Mouse (Mus musculus): ENCODE data around the gene Dnajb2.
A peak's percentile ranks its signal among the peaks of the same experiment; 100 is the strongest.
"Not testable (repeated sequence)": the region's sequence is repeated elsewhere in the genome, so short reads cannot be mapped to it uniquely, and the experiment has no call there.

Dnajb2 gene

DNA sequence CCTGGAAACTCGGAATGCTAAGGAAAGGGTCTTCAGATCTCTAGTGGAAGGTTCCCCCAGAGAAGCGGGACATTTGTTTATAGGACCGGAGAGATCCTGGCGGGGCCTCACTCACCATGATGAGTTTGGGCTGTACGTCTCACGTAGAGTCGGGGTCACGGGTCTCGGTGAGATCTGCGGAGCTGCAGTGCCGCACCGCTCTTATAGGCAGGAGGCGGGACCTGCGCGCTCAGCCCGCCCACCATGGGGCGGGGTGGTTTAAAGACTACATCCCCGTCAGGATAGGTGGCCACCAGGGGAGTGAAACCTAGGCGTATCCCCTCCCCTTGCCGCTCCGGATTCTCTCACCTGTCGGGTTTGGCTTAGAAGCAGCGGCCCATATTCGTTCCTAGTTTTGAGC, 17.1 kb upstream of the Dnajb2 start:
- DNase-seq, result peak; percentile 96 to 97

DNA sequence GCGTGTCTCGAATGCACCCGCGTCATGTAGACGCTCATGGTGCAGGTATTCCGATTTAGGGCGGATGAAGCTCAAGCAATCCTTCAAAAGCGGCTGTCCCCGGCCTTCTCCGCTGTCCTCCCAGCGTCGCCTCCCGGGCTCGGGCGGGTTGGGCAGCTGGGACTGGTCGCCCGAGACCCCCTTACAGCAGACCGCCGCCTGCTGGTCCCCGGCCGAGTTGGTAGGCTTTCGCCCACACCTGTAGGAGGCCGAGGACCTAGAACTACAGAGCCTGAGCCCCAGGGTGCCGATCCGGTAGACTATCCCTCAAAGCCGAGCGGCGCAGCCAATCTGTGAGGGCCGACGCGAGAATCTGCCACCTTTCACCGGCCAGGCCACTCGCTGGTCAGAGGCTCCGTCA, 16.7 kb upstream of the Dnajb2 start, which contains the start of gene Tuba4a:
Tuba4a (minus strand) TSS at position 335 of the 400 bp plus-strand sequence.
- peak in 1 of 2 experiments; percentile 60 for DNase-seq

DNA sequence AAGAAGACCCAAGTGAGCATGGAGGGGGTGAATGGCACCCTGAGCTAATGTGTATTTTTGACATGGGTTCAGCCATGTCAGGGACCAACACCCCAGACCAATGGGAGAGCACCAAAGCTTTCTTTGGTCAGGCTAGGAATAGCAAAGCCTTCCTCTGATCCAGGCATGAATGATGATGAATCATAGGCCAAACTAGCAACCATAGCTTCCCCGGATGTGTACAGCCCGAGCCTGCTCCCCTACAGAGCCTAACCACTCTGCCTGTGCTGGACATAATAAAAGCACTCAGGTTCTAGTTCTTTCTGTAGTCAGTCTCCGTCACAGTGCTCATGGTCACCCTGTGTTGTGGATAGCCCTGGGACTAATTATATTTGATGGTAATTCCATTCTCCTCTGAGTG, 14.7 kb upstream of the Dnajb2 start:
- no peak for DNase-seq

DNA sequence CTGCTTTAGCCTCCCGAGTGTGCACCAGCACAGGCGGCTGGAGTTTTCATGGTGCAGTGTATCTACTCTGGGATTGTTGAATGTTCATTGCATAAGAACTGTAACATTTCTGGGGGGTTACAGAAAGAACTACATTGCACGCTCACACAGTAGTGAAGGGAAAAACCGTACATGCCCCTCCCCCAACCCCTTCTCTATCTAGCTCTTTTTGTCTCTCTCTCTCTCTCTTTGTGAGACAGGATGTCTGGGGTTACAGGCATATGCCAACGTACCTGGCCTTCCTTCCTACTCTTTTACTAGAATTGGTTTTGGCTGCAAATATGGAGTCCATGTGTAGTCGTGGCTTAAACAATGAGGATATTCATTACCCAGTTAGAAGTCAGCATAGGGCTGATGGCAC, 13.3 kb upstream of the Dnajb2 start:
- no peak for DNase-seq

DNA sequence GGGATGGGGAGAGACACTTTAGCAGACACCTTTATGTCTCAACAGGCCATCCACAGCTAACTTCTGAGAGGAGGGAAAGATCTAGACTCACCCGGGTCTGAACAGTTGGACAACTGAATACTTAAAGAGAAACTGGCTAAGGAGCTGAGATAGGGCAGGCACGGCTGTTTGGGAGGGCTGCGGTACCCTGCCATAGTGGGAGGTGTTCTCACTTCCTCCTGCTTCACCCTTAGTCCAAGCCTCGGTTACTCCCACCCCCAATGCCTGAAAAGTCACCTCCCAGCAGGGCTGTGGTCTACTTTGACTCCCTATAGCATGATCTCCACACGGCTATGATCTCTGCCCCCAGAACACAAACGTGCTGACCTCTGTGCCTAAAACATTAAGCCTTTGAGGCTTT, 12.7 kb upstream of the Dnajb2 start:
- no peak for DNase-seq

DNA sequence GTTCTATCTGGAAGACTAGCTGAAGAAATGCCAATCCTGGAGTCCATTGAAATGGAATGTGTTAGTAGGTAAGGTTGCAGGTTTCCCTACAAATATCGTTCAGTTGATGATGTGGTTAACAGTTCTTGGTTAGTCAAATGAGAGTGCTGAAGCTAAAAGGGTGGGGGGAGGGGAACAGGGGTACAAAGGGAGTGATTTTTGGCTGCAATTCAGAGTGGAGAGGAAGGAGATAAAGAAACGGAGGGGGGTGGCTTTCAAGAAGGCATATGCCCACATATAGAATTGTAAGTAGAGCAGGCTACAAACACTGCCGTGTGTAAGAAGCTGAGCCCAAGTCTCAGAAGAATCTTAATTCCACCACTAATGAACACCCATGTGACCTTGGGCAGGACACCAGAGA, 10.7 kb upstream of the Dnajb2 start:
- DNase-seq, result no peak

DNA sequence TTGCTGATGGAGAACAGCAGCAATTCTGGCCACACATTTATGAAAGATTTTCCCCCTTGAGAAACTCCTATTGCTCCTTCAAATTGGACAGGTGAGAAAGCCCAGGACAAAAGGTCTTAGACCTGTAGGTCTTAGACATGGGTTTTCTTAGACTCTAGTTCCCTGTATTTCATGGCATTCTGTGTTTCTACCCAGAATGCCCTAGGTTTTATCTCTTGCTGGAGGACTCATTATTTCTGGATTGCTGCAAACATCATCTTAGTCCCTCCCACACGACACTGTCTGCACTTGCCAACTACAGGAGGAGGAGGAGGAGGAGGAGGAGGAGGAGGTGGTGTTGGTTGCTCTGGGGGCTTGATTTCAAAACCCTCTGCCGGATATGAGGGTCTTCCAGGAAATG, 10.1 kb upstream of the Dnajb2 start:
- no peak for DNase-seq

DNA sequence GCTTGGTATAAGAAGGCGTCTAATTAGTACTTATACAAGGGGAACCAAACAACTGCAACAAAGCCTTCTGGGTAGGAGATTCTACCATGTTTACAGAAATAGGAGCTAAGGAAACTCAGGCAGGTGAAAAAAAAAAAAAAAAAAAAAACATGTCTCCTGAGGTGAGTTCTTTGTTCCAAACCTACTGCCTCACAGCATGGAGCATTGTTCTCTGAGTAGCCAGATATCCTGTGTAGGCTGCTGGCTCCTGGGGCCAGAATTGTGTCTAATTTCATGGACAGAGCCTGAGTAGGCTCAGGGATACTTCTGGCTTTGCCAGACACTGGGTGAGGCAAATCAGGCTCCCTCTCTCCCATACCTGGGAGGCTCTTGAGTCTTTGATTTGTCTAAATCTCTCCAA, 8.6 kb upstream of the Dnajb2 start:
- no peak for DNase-seq

DNA sequence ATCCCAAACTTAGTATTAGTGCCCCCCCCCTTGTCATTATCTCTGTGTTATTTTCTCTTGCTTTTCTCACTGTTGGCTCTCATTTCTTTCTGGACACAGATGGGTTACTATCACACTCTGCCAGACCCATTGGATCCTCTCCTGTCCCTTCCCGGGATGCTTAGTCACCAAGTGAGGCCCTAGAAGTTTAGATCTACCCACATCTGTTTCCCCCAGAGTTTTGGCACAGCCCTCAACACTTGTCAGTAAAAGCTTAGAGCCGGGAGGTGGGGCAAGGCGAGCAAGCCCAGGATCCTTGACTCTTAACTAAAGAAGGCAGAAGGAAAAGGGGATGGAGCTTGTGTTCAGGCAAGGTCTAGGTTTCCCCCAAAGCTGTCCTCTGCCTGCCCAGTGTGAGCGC, 7.0 kb upstream of the Dnajb2 start:
- DNase-seq, result no peak

DNA sequence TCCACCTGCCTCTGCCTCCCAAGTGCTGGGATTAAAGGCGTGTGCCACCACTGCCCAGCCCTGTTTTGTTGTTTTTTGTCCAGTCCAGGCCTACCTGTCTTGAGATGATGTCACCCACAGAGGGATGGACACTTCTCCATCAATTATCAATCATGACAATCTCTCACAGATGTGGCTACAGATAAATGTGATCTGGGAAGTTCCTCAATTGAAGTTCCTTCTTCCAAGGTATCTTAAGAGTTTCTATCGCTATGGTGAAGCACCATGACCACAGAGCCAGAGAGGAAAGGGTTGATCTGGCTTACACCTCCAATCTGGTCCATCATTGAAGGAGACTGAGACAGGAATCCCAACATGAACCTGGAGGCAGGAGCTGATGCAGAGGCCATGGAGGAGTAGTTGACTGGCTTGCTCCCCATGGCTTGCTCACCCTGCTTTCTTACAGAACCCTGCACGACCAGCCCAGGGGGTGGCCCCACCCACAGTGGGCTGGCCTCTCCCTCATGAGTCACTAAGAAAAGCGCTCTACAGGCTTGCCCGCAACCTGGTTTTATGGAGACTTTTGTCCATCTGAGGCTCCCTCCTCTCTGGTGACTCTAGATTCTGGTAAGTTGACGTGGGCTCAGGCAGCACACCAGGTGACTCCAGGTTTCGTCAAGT, 5.7 kb upstream of the Dnajb2 start:
- no peak for DNase-seq

DNA sequence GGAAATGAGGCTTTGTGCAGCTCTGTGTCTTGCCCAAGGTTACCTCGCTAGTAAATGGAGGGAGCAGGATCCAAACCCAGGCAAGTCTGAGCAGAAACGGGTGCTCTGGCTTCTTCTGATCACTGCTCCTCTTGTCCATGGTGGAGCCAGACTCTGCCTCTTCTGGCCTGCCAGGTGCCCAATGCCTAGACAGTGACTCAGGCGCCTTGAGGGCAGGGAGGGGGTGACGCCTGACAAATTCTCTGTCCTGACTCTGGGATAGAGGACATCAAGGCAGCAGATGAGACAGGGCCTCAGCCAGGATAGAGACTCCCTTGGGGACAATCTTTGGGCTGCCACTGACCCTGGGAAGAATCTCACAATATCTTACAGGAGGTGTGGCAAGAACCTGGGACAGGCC, 5.0 kb upstream of the Dnajb2 start:
- DNase-seq, result no peak

DNA sequence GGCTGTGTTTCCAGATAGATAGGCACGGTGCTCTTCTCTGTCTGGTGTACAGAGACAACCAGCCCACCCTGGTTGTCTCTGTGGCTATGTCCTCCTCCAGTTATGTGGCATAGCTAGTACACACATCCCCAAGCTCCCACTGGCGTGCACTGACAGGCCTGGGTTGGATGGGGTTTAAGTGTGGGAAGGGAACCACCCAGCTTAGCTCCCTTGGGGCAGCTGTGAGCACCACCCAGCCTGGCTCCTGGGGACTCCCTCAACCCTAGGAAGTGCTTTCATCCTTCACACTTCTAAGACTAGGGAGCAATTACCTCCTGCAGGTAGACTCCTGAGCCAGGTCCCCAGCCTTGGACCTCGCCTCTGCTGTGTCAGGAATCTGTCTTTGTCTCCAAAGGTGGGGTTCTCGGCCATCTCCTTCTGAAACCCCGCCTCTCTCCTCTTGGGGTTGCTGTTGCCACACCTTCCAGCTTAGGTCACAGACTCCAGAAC, 4.5 kb upstream of the Dnajb2 start, which contains the start of gene A630095N17Rik:
A630095N17Rik (minus strand) TSS at position 439 of the 489 bp plus-strand sequence.
- DNase-seq, result peak in 1 of 2 experiments; percentile 3

DNA sequence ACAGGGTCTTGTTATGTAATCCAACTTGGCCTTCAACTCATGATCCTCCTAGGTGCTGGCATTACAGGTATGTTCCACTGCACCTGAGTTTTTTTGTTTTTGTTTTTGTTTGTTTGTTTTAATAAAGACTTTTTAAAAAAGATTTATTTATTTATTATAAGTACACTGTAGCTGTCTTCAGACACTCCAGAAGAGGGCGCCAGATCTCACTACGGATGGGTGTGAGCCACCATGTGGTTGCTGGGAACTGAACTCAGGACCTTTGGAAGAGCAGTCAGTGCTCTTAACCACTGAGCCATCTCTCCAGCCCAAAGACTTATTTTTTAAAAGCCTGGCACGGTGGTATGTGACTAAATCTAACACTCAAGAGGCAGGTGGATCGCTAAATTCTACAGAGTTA, 3.7 kb upstream of the Dnajb2 start:
- DNase-seq, result not testable (repeated sequence)

DNA sequence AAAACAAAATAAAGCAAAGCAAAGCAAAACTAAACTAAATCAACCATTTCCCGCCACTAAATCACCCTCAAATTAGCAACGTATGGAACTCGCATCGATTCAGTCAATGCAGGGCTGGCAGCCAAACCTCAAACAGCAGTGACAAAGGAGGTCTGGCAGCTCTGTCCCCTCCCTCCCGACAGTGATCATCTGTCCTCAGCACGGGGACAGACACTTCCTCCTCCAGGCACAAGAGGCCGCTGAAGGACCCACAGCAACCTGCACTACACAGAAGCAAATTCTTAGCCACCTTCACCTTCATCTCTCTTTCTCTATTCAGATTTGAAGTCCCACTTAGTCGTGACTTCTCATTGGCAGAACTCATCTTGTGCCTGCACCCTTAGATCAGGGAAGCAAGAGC, 1.6 kb upstream of the Dnajb2 start:
- peak; percentile 84 to 90 for DNase-seq

DNA sequence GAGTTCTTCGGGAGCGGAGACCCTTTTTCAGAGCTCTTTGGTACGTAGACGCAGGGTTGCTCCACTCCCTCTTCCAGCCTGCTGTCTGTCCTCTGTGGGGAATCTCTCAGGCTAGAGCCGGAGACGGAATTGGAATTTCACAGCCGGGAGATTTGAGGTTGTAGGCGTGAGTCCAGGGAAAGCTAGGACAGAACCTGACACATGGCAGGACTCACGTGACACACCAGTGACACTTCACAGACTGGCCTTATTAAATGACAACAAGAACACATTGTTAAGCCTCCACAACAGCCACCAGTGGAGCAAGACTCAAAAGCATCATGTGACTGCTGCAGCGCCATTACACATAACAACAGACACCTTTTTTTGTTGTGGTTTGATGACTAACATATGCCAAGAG, 3.4 kb downstream of the Dnajb2 start:
- DNase-seq, result peak; percentile 56 to 68

DNA sequence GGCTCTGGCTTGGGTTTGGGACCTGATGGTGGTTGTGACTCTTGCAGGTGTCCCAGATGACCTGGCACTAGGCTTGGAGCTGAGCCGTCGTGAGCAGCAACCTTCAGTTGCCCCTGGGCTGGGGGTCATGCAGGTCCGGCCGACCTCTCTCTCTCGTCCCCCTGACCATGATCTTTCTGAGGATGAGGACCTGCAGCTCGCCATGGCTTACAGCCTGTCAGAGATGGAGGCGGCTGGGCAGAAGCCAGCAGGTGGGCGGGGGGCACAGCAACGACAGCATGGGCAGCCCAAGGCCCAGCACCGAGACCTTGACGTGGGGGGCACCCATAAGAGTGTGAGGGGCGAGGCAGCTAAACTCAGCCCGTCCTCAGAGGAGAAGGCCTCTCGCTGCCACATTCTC, 7.2 kb downstream of the Dnajb2 start:
- DNase-seq, result peak in 1 of 2 experiments; percentile 16

DNA sequence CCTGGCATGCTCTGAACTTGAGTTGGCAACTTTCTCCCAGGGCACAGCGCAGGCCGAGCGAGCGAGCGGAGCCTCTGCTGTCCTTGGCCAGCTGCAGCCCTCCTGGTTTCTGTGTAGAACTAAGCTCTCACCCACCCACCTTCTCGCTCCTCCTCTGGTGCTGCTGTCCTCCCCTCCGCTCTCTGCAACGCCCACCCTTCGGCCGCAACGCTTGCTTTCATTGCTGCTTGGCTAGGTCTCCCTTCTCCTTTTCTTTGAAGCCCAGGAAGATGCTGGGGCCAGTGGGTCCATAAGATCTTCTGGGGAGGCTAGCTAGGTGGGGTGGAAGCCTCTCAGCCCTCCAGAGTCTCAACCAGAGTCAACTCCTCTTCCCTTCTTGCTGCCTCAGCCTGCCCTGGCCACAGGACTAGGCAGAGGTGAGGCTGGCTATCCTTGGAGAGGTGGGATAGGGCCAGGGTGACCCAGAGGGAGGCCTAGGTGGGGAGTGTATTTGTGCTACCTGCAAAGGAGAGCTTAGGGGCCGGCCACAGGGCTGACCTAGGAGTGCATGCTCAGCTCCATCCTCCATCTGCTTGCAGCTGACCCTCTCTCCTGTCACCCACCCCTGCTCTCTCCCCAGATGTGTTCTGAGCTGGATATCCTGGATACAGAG, 8.1 kb downstream of the Dnajb2 start:
- DNase-seq, result peak in 1 of 2 experiments; percentile 9

DNA sequence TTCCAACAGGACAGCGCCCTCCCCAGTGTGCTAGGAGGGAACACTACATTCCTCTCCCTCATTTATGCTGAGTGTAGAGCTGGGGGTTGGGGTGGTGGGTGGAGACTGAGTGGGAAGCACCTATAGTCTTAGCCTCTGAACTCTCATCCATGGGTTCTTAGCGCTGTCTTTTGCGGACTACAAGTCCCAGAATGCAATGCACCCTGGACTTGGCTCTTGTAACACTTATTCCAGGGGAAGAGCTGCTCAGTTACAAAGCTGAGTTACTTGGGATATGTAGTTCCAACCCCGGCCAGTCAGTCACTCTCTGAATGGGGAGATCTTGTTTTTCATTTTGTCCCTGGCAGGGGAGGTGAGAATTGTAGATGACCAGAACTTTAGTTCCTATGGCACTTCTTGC, 8.6 kb downstream of the Dnajb2 start:
- peak; percentile 54 to 67 for DNase-seq

DNA sequence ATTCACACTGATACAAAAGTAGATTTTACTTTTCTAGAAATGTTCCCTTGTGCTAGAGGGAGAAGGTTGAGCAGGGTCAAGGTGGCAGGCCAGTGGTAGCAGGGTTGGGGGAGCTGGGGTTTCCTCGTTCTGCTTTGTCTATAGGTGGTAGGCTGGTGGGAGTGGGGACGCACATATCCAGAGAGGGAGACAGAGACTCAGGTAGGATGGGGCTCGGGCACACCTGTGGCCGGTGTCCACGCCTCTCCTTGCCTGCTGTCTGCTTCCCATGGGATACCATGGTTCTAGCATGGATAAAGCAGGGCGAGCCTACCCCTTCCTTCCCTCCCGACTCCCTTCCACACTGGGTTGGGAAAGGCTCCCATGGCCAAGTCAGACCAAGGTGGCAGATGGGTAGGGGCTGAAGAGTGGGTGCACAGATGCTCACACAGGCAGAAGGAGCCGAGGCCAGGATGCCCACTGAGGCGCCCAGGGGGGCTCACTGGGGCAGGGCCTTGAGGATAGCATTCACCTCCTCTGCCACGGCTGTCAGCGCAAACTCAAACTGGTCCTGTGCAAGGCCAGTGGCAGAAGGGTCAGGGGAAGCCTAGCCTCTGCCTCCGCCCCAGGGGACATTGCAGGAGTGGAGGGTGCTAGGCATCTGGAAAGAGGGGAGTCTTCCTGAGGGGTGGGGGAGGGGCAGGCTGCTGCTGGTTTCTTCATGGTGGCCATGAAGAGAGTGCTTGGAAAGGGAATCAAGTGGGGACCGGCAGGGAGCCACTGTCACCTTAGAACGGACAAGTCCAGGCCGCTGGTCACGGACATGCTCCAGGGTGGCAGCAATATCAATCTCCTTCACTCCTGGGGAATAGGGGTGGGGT, 11.1 kb downstream of the Dnajb2 start:
- peak in 1 of 2 experiments; percentile 26 for DNase-seq

DNA sequence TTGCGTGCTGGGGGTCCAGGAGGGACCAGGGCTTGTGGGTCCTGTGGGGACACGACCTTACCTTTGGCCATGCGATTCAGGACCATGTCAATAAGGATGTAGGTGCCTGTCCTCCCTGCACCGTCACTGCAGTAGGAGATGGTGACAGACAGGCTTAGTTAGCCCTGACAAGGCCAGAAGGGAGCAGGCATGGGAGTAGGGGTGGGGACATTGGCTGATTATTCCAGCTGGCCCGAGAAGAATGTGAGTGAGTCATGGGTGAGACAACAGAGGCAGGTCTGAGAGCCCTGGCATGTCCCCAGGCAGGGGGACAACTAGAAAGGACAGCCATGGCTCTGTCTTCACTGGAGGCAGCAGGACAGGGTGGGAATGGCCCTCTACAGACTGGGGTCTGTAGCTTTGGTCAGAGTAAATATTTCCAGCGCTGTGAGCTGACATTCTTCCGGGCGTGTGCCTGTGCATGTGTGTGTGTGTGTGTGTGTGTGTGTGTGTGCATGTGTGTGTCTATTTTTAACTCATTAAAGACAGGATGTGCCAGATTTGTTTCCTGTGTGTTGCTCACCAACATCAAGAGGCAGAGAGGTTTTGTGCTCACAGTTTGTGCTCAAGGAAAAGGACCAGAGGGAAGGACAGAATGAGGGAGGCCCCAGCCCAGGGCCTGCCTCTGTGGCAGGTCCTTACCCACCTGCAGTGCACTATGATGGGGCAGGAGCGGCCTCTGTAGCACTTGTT, 12.0 kb downstream of the Dnajb2 start:
- DNase-seq, result peak; percentile 59 to 69

DNA sequence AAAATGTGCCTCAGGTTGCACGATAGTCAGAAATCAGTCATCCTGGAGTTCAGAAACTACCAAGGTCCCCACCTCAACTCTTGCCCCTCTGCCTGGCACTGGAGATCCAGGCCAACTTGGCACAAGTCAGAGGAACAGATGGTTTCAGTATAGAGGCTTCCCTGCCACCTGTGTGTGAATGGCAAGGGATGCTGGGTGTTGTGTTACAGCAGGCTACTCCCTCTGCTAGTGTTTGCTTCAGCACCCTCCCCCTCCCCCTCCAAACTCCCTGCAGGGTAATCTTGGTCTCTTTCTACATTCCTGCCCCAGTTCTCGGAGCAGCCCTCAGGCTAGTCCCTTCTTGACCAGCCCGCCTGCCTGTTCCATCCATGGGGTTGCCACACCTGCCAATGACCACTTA, 14.3 kb downstream of the Dnajb2 start:
- peak; percentile 66 to 74 for DNase-seq

DNA sequence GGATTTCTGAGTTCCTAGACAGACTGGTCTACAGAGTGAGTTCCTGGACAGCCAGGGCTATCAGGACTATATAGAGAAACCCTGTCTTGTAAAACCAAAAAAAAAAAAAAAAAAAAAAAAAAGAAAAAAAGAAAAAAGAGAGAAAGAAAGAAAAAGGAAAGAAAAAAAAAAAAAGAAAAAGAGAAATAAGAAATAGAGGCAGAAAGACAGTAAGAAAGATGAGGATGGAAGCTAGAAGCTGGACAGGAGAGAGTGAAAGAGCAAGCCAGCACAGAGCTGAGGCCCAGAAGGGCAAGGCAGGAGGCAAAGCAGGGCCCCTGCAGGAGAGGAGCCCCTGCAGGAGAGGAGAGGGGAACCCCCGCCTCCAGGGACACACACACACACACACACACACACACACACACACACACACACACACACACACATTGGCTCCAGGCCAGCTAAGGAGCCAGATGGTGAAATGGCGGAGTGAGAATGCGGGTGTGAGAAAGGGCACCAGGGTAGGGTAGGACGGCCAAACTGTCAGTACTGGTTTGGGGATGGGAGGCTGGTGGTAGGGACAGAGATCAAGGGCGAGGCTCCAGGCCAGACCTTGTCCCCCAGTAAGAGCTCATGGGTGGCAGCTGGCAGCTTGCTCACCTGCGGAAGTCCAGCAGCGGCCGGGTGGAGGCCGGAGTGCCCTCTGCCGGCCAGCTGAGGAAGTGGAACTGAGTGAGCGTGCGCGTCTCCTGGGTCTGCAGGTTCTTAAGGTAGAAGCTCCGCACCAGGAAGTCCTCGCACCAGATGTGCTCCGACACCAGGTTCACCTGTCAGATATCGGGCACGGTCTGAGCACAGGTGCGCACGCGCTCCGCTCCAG, 15.1 kb downstream of the Dnajb2 start:
- DNase-seq, result peak; percentile 84 to 89
